Mouse (Mus musculus): ENCODE results near the gene Zer1. TPM values are rescaled to one million over a fixed set of nuclear protein-coding genes. Genes with fewer than 3 reads are reported as not detected.
"Not testable (repeated sequence)": the region's sequence is repeated elsewhere in the genome, so short reads cannot be mapped to it uniquely, and the experiment has no call there.

Gene Zer1
- polyA plus RNA-seq, 1 experiment = 62.4 TPM

GRCm38 (mm10) chr2:30161809-30162208 is 37.4 kb upstream of the Zer1 start:
- Histone ChIP-seq H3K27ac (ENCODE audit: control insufficient read depth, insufficient read depth, low read depth, low read length) (no peak overlapping the region), H3K27me3 (ENCODE audit: control insufficient read depth, insufficient read depth, low read length) (no peaks in the 10 kb centered on the region), H3K4me1 (ENCODE audit: control insufficient read depth, insufficient read depth, low read length) (no peaks in the 10 kb centered on the region), H3K4me3 (ENCODE audit: control insufficient read depth, low read depth, low read length) (no peak overlapping the region), H3K36me3 (ENCODE audit: control insufficient read depth, insufficient read depth, low read length) (no peaks in the 10 kb centered on the region)
- TF ChIP-seq CTCF (IDR thresholded peaks at IDR 0.05; ENCODE audit: control insufficient read depth, insufficient read depth, insufficient replicate concordance, low read depth, low read length) = no peak
- TF ChIP-seq POLR2A (IDR thresholded peaks at IDR 0.05; ENCODE audit: control insufficient read depth, low read depth, low read length) = no peak

- not testable (repeated sequence) for H3K4me3 ChIP-seq (ENCODE audit: control insufficient read depth, low read depth, low read length); H3K27ac ChIP-seq (ENCODE audit: control insufficient read depth, insufficient read depth, low read depth, low read length); H3K4me1 ChIP-seq (ENCODE audit: control insufficient read depth, insufficient read depth, low read length); H3K27me3 ChIP-seq (ENCODE audit: control insufficient read depth, insufficient read depth, low read length); H3K36me3 ChIP-seq (ENCODE audit: control insufficient read depth, insufficient read depth, low read length)
These were observed 35.5 kb upstream of the Zer1 start for GRCm38 (mm10) chr2:30159871-30160270.

GRCm38 (mm10) chr2:30152616-30153015 is 28.2 kb upstream of the Zer1 start:
- no peaks in the 10 kb centered on the region for H3K27me3 ChIP-seq (ENCODE audit: control insufficient read depth, insufficient read depth, low read length)
- TF ChIP-seq POLR2A (IDR thresholded peaks at IDR 0.05; ENCODE audit: control insufficient read depth, low read depth, low read length) (no peak), CTCF (IDR thresholded peaks at IDR 0.05; ENCODE audit: control insufficient read depth, insufficient read depth, insufficient replicate concordance, low read depth, low read length) (no peak)
- H3K4me3 ChIP-seq (ENCODE audit: control insufficient read depth, low read depth, low read length) = no peak overlapping the region
- no peak overlapping the region for H3K27ac ChIP-seq (ENCODE audit: control insufficient read depth, insufficient read depth, low read depth, low read length)
- H3K4me1 ChIP-seq (ENCODE audit: control insufficient read depth, insufficient read depth, low read length) = no peaks in the 10 kb centered on the region
- H3K36me3 ChIP-seq (ENCODE audit: control insufficient read depth, insufficient read depth, low read length) = no peaks in the 10 kb centered on the region

- Histone ChIP-seq H3K36me3 (ENCODE audit: control insufficient read depth, insufficient read depth, low read length) (no peaks in the 10 kb centered on the region), H3K4me1 (ENCODE audit: control insufficient read depth, insufficient read depth, low read length) (no peaks in the 10 kb centered on the region), H3K4me3 (ENCODE audit: control insufficient read depth, low read depth, low read length) (no peak overlapping the region), H3K27me3 (ENCODE audit: control insufficient read depth, insufficient read depth, low read length) (no peaks in the 10 kb centered on the region), H3K27ac (ENCODE audit: control insufficient read depth, insufficient read depth, low read depth, low read length) (no peak overlapping the region)
- TF ChIP-seq POLR2A (IDR thresholded peaks at IDR 0.05; ENCODE audit: control insufficient read depth, low read depth, low read length) (no peak), CTCF (IDR thresholded peaks at IDR 0.05; ENCODE audit: control insufficient read depth, insufficient read depth, insufficient replicate concordance, low read depth, low read length) (no peak)
These were observed 27.5 kb upstream of the Zer1 start for GRCm38 (mm10) chr2:30151840-30152239.

GRCm38 (mm10) chr2:30147466-30147865 is 23.1 kb upstream of the Zer1 start:
- TF ChIP-seq POLR2A (IDR thresholded peaks at IDR 0.05; ENCODE audit: control insufficient read depth, low read depth, low read length) (no peak), CTCF (IDR thresholded peaks at IDR 0.05; ENCODE audit: control insufficient read depth, insufficient read depth, insufficient replicate concordance, low read depth, low read length) (no peak)
- Histone ChIP-seq H3K27ac (ENCODE audit: control insufficient read depth, insufficient read depth, low read depth, low read length) (no peak overlapping the region), H3K27me3 (ENCODE audit: control insufficient read depth, insufficient read depth, low read length) (no peaks in the 10 kb centered on the region), H3K36me3 (ENCODE audit: control insufficient read depth, insufficient read depth, low read length) (no peaks in the 10 kb centered on the region; the same call in none of the 2 replicates), H3K4me1 (ENCODE audit: control insufficient read depth, insufficient read depth, low read length) (no peaks in the 10 kb centered on the region), H3K4me3 (ENCODE audit: control insufficient read depth, low read depth, low read length) (no peak overlapping the region)

GRCm38 (mm10) chr2:30144436-30144835 is 20.1 kb upstream of the Zer1 start:
- no peak overlapping the region for H3K27ac ChIP-seq (ENCODE audit: control insufficient read depth, insufficient read depth, low read depth, low read length)
- TF ChIP-seq POLR2A (IDR thresholded peaks at IDR 0.05; ENCODE audit: control insufficient read depth, low read depth, low read length) (no peak), CTCF (IDR thresholded peaks at IDR 0.05; ENCODE audit: control insufficient read depth, insufficient read depth, insufficient replicate concordance, low read depth, low read length) (no peak)
- no peak overlapping the region for H3K4me3 ChIP-seq (ENCODE audit: control insufficient read depth, low read depth, low read length)
- H3K27me3 ChIP-seq (ENCODE audit: control insufficient read depth, insufficient read depth, low read length) = no peaks in the 10 kb centered on the region
- peaks cover 5% of the 10 kb centered on the region for H3K36me3 ChIP-seq (ENCODE audit: control insufficient read depth, insufficient read depth, low read length)
- H3K4me1 ChIP-seq (ENCODE audit: control insufficient read depth, insufficient read depth, low read length) = no peaks in the 10 kb centered on the region

GRCm38 (mm10) chr2:30140021-30140420 is 15.6 kb upstream of the Zer1 start:
- H3K27ac ChIP-seq (ENCODE audit: control insufficient read depth, insufficient read depth, low read depth, low read length); H3K4me1 ChIP-seq (ENCODE audit: control insufficient read depth, insufficient read depth, low read length); H3K36me3 ChIP-seq (ENCODE audit: control insufficient read depth, insufficient read depth, low read length); H3K4me3 ChIP-seq (ENCODE audit: control insufficient read depth, low read depth, low read length); H3K27me3 ChIP-seq (ENCODE audit: control insufficient read depth, insufficient read depth, low read length): not testable (repeated sequence)

- Histone ChIP-seq H3K4me3 (ENCODE audit: control insufficient read depth, low read depth, low read length) (no peak overlapping the region), H3K27ac (ENCODE audit: control insufficient read depth, insufficient read depth, low read depth, low read length) (no peak overlapping the region), H3K36me3 (ENCODE audit: control insufficient read depth, insufficient read depth, low read length) (peaks cover 6% of the 10 kb centered on the region), H3K27me3 (ENCODE audit: control insufficient read depth, insufficient read depth, low read length) (no peaks in the 10 kb centered on the region), H3K4me1 (ENCODE audit: control insufficient read depth, insufficient read depth, low read length) (peaks cover 10% of the 10 kb centered on the region)
- TF ChIP-seq POLR2A (IDR thresholded peaks at IDR 0.05; ENCODE audit: control insufficient read depth, low read depth, low read length) (no peak), CTCF (IDR thresholded peaks at IDR 0.05; ENCODE audit: control insufficient read depth, insufficient read depth, insufficient replicate concordance, low read depth, low read length) (no peak)
These were observed 12.1 kb upstream of the Zer1 start for GRCm38 (mm10) chr2:30136458-30136857.
